Mouse (Mus musculus): ENCODE measurements around the gene C87436.

DNA sequence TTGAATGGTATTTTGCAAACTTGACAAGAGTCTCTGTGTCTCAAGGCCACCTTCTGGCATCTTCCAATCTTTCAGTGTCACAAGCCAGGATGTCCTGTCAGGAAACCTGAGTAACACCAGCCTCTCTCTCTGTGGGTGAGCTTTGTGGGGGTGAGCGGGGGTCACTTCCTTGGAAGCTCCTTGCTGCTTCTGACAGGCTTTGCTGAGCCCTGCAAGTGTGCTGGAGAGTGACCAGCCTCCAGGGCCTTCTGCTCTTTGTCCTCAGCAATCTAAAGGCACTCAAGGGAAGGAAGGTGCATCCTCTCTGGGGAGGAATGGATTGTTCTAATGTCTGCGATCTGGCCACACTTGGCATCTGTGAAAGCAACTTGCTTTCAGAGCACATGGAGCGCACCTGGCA lies 41.1 kb downstream of the C87436 start:
- TF ChIP-seq POLR2A (IDR thresholded peaks at IDR 0.05; ENCODE audit: low read depth, low read length): no peak
- no peak for TF ChIP-seq CTCF (IDR thresholded peaks at IDR 0.05; ENCODE audit: borderline replicate concordance, insufficient read depth, low read length)

Measured in embryonic fibroblast, embryonic 13.5 days (primary cell).